Comparison of ENCODE assay signal across 26 mouse cellular contexts in the genomic region with DNA sequence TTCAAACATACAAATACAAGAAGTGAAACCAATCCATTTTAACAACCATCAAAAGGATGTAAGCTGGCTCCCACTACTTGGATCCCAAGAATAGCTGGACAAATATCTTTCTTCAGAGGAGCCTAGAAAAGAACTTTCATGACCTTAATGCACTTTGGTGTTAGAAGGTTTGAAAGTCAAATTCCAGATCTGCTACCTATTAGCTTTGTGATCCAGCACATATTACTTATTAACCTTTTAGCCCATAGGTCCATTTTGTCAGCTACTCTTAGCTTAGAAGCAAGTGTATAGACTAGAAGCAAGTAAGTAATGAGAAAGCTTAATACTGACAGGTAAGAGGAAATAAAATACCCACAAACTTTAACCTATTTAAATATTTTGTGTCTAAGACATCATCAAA.
"Had no signal": no experiment of that assay in that cellular context is flagged by ENCODE, and none has a peak within 500 bp of the region (broad histone marks: within the 10 kb centered on the region; RNA-seq: fewer than 3 reads in every experiment).

No protein-coding gene starts in this region.

- ATAC-seq: forebrain, postnatal 0 days; hindbrain, embryonic 16.5 days; inflammation-experienced regulatory T-cells, adult 6 months; intestine, embryonic 15.5 days; intestine, postnatal 0 days had no signal

- H3K27me3 ChIP-seq: heart, embryonic 13.5 days; heart, embryonic 15.5 days; intestine, embryonic 15.5 days; kidney, embryonic 15.5 days; limb, embryonic 12.5 days; liver, embryonic 13.5 days; liver, embryonic 15.5 days had no signal

- H3K4me3 ChIP-seq: heart, adult 2 months; heart, embryonic 13.5 days; heart, embryonic 15.5 days; intestine, embryonic 15.5 days; kidney, embryonic 15.5 days; layer of hippocampus, adult 2 months; left cerebral cortex, adult 2 months; limb, embryonic 10.5 days; limb, embryonic 12.5 days; liver, embryonic 13.5 days; liver, embryonic 15.5 days had no signal

- H3K4me2 ChIP-seq: heart, embryonic 11.5 days; heart, embryonic 13.5 days; heart, embryonic 15.5 days; hindbrain, embryonic 14.5 days; intestine, embryonic 15.5 days; kidney, embryonic 15.5 days; limb, embryonic 12.5 days; liver, embryonic 13.5 days; liver, embryonic 15.5 days had no signal

- H3K4me1 ChIP-seq: intestine, embryonic 15.5 days; kidney, embryonic 15.5 days had no signal

- H3K27ac ChIP-seq: heart, adult 2 months; heart, embryonic 13.5 days; heart, embryonic 15.5 days; hindbrain, embryonic 14.5 days; intestine, embryonic 15.5 days; kidney, embryonic 15.5 days; kidney, postnatal 0 days; layer of hippocampus, adult 2 months; left cerebral cortex, adult 2 months; limb, embryonic 10.5 days; limb, embryonic 12.5 days; liver, embryonic 13.5 days; liver, embryonic 15.5 days had no signal

- H3K9ac ChIP-seq: forebrain, postnatal 0 days; heart, embryonic 13.5 days; heart, embryonic 15.5 days; hindbrain, embryonic 14.5 days; intestine, embryonic 15.5 days; kidney, embryonic 15.5 days; limb, embryonic 12.5 days; liver, embryonic 13.5 days; liver, embryonic 15.5 days had no signal

- H3K36me3 ChIP-seq: heart, embryonic 13.5 days; heart, embryonic 15.5 days; intestine, embryonic 15.5 days; kidney, embryonic 15.5 days; limb, embryonic 10.5 days; limb, embryonic 12.5 days; liver, embryonic 13.5 days; liver, embryonic 15.5 days had no signal

- DNase-seq: forebrain, postnatal 0 days; gastrocnemius, postnatal 14 days; gastrocnemius, postnatal 36 days; heart, adult 11 months; heart, adult 2 months; heart, postnatal 14 days; heart, postnatal 36 days; kidney, adult 18-20 months; kidney, postnatal 14 days; kidney, postnatal 36 days; liver, embryonic 13.5 days had no signal

- H3K9me3 ChIP-seq: heart, embryonic 13.5 days; heart, embryonic 15.5 days; intestine, embryonic 15.5 days; kidney, embryonic 15.5 days; limb, embryonic 10.5 days; liver, embryonic 13.5 days; liver, embryonic 15.5 days had no signal
